Mouse (Mus musculus) neural tube, embryonic 13.5 days (tissue): ENCODE results near the gene Hhex. TPM values are rescaled to one million over a fixed set of nuclear protein-coding genes. Genes with fewer than 3 reads are reported as not detected.

Experiments
- ATAC-seq: fragments of 200-750 bp; cut with Nextera tagmentation; 2 replicates; pipeline ENCODE4 v1.8.0; 2017; ENCODE audit warnings: low read depth, mild to moderate bottlenecking, moderate TSS enrichment, moderate library complexity
- H3K27ac ChIP-seq: fragments of 300-500 bp; sonication (generic); replicated peaks from 2 replicates; pipeline ENCODE4 v1.5.1; 2015; ENCODE audit warnings: moderate library complexity, mild to moderate bottlenecking, inconsistent platforms
- H3K27me3 ChIP-seq: fragments of 300-500 bp; sonication (generic); 2 replicates; pipeline ENCODE4 v1.6.1; 2015; ENCODE audit warnings: mild to moderate bottlenecking, inconsistent platforms
- H3K36me3 ChIP-seq: fragments of 300-500 bp; sonication (generic); 2 replicates; pipeline ENCODE4 v1.6.1; 2015; ENCODE audit warnings: mild to moderate bottlenecking, inconsistent platforms
- H3K4me1 ChIP-seq: fragments of 300-500 bp; sonication (generic); replicated peaks from 2 replicates; pipeline ENCODE4 v1.6.1; 2015; ENCODE audit warnings: inconsistent platforms
- H3K4me2 ChIP-seq: fragments of 300-500 bp; sonication (generic); 2 replicates; pipeline ENCODE4 v1.6.1; 2015; ENCODE audit warnings: inconsistent platforms, mild to moderate bottlenecking, moderate library complexity
- H3K4me3 ChIP-seq: fragments of 300-500 bp; sonication (generic); 2 replicates; pipeline ENCODE4 v1.5.1; 2015; ENCODE audit warnings: mild to moderate bottlenecking, inconsistent platforms
- H3K9ac ChIP-seq: fragments of 300-500 bp; sonication (generic); 2 replicates; pipeline ENCODE4 v1.6.1; 2015; ENCODE audit warnings: moderate library complexity, mild to moderate bottlenecking, inconsistent platforms
- H3K9me3 ChIP-seq: fragments of 300-500 bp; sonication (generic); 2 replicates; pipeline ENCODE4 v1.6.1; 2016; ENCODE audit warnings: inconsistent platforms
- WGBS: fragments of 180-500 bp; shearing (Covaris S2); methylation state at CpG from one replicate; pipeline ENCODE4 v1.1.7; 2015; 5-methylcytosine and 5-hydroxymethylcytosine counted together
- polyA plus RNA-seq: library from polyadenylated mRNA; unstranded; fragments of >200 nt; fragmentation: Nextera tagmentation; extraction: Ambion mirVana; gene quantifications from 2 replicates; pipeline ENCODE4 v1.2.1, GENCODE M21; 2015

Hhex gene
- polyA plus RNA-seq, 1 experiment from 2014 or later, result 6.6 TPM

- no peak overlapping the region for H3K4me3 ChIP-seq
- WGBS, result 72% methylated on average over 7 of the region's 7 CpGs
Measured at GRCm38 (mm10) chr19:37488608-37489262, 54.1 kb downstream of the Hhex start.

More at GRCm38 (mm10) chr19:37488608-37489262, 54.1 kb downstream of the Hhex start:
- no peaks in the 10 kb centered on the region for H3K27me3 ChIP-seq
- ATAC-seq, result no peak
- H3K4me1 ChIP-seq, result no peaks in the 10 kb centered on the region
- H3K4me2 ChIP-seq, result no peak overlapping the region
- H3K9me3 ChIP-seq, result no peaks in the 10 kb centered on the region
- no peak overlapping the region for H3K27ac ChIP-seq
- H3K9ac ChIP-seq, result no peak overlapping the region
- H3K36me3 ChIP-seq, result no peaks in the 10 kb centered on the region

Other genes with a start within 250 kb of the Hhex start
- 130 and 134 TPM in 2 replicates for gene March5, start 227.3 kb upstream of the Hhex start, polyA plus RNA-seq
- gene Cpeb3, start 226.2 kb upstream of the Hhex start, polyA plus RNA-seq, result 10.4 and 11.2 TPM in 2 replicates
- gene Ide, start 97.0 kb upstream of the Hhex start, polyA plus RNA-seq, result 35.9 and 37.0 TPM in 2 replicates
- 10.2 and 14.3 TPM in 2 replicates for gene Kif11, start 58.4 kb upstream of the Hhex start, polyA plus RNA-seq
- gene Exoc6, start 115.6 kb downstream of the Hhex start, polyA plus RNA-seq, result 14.7 and 16.3 TPM in 2 replicates